Mouse (Mus musculus) 3134 (cell line): ENCODE measurements around the gene Cbfb.

Source experiments
- DNase-seq: peaks from one replicate; pipeline ENCODE4 v3.0.0-alpha.2; 2011; ENCODE audit warnings: low spot score; ENCODE audit not compliant: insufficient read length; ENCODE audit errors: extremely low read depth

Cbfb gene

DNA sequence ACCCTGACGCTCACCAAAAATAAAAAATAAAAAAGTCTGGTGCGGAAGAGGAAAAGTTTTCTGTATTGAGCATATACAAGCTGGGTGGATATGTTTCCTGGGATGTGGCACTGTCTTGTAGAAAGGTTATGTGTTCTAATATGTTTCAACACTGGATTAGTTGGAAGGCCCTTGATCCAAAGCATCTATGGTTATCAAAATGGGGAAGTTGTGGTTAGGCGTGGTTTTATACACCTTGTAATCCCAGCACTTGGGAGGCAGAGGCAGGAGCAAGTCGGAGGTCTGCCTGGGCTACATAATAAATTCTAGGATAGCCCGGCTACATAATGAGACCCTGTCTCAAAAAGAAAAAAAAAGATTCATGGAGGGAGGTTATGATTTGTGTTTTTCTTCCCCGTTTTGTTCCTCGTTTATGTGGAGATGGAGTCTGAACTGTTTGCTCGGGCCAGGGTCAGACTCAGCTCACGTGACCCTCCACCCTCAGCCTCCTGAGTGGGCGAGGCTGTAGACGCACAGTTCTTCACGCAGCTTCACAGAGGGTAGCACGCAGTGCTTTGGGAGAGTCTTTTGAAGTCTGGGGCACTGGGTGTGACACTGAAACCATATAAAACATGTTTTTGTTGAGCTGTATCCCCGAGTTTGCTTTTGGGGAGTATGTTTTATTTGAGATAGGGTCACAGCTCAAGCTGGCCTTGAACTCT is 67.1 kb downstream of the Cbfb start:
- no peak for DNase-seq

DNA sequence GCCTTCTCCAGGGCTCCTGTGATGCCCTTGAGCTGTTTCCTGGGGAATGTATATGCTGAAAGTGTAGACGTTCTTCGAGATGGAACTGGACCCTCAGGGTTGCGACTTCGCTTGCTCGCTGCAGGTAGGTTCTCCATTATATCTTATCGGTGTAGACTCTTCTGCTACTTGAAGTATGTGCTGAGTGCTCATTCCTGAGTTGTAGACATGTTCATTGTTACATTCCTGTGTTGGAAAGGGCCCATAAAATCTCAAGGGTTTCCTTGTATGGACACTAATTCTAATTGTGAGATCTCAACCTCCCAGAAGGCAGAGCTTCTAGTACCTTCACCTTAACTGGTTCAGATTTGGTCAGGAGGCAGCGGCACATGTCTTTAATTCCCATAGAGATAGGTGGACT is 70.5 kb downstream of the Cbfb start:
- no peak for DNase-seq

DNA sequence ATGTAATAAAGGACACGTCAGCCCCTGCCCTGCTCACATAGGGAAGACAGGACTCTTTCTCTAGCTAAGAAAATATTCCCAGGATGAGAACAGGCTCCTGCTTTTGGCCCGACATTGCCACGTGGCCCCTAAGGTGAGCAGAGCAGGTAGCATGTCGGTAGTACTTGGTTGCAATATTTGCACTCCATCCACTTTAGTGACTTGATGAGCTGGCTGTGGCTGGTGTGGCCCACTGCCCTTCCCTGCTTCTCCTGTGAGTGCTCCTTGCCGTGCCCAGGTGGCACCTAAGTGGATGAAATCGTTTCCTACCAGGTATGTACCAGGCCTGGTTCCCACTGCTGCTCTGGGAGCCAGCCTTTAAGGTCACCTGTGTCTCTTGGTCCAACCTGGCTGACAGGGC is 81.5 kb downstream of the Cbfb start:
- DNase-seq, result no peak

DNA sequence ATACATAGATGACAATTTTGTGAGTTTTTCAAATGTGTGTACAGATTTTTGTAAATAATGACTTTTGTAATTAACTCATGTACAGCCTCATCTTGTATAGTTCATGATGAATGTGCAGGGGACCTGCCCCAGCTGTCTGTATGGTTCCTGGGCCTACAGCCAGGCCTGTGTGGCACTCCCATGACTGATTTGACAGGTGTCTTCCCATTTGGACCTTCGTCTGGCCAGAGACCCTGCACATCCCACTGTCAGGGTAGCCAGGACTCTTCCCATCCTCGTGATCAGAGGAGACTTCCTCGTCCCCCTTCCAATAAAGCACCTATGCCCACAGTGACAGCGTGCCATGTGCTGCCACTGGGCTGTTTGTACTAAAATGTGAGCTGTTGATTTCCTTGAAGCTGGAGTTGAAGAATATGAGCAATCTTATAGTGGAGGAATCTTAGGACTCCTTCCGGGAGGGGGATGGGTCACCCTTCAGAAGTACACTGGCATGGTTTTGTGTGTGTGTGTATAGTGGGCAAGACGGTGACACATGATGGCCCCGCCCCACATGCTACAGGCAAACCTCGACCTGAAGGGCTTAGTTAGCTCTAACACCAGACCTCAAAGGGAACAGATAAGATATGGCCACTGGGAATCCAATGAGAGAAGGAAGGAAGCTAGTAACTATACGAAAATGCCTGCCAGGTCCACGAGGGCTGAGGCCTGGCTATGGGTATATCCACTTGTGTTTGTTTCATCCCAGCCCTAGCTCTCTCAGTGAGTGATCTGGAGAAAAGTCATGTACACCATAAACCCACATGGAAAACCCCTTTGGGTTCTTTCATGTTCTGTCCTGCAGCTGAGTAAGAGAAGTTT is 82.4 kb downstream of the Cbfb start:
- DNase-seq, result no peak

DNA sequence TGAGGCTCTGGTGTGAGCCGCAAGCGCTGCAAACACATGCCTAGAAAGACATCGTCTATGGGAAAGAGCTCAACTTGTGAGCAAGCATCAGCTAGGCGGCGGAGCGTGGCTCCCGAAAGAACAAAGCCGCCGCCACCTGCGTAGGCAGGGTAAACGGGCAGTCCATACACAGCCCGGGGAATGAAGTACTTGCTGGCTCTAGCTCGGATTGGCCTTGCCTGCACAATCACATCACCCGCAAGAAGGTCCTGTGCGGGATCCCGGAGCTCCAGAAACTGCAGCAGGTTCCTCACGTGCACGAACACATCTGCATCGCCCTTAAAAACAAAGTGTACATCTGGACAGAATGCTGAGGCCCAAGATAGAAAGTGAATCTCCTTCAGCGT is 83.3 kb downstream of the Cbfb start:
- no peak for DNase-seq

DNA sequence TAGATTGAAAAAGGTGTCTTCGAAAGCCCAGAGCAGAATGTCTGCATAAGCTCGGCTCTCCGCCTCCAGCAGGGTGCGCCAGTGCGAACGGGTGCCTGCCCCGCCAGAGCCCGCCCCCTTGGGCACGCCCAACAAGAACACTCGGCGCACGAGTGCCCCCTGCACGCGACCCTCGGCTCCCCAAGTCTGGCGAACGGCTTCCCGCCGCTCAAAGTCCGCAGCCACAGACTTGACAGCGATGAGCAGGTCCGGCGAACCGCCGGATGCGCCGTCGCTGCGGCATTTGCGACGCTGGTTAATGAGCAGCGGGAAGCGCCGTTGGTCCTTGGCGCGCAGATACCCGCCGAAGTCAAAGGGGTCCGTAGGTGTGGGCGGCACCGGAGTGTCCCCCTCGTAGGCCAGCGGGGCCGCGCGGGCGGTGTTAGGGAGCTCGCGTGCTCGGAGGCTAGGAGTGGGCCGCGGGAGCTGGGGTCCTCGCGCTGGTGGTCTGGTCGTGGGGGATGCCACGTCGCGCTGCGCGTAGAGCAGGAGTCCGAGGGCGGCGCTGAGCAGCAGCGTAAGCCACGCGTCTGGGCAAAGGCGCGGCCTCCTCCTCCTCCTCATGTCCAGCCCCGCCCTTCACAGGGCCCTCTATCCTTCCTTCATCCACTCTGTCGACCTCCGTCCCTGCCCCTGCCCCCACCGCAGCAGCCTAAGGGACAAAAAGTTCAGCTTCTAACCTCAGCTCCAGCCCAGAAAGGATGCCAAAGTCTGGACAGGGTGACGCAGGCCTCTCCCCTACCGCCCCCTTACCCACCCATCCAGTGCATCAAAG is 83.9 kb downstream of the Cbfb start:
- no peak for DNase-seq

DNA sequence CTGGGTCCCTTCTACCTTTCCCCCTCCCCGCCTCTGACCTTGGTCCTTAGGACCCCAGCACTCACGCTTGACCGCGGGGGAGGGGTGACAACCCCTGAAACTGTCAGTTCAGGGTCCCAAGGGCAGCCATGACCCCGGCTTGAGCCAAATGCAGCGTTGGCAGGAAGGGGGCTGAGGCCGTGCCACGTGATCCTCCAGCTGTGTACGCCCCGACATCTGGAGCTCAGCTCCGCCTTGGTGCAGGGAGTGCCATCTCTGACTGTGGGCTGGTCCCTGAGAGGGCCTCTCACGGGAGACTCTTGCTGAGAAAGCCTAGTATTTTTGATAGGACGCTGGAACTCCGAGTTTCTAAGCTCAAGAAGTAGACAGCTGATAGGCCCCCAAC is 84.5 kb downstream of the Cbfb start, which contains the start of gene B3gnt9:
TSS of gene B3gnt9 (minus strand) at position 188 of the 385 bp plus-strand sequence.
- no peak for DNase-seq

DNA sequence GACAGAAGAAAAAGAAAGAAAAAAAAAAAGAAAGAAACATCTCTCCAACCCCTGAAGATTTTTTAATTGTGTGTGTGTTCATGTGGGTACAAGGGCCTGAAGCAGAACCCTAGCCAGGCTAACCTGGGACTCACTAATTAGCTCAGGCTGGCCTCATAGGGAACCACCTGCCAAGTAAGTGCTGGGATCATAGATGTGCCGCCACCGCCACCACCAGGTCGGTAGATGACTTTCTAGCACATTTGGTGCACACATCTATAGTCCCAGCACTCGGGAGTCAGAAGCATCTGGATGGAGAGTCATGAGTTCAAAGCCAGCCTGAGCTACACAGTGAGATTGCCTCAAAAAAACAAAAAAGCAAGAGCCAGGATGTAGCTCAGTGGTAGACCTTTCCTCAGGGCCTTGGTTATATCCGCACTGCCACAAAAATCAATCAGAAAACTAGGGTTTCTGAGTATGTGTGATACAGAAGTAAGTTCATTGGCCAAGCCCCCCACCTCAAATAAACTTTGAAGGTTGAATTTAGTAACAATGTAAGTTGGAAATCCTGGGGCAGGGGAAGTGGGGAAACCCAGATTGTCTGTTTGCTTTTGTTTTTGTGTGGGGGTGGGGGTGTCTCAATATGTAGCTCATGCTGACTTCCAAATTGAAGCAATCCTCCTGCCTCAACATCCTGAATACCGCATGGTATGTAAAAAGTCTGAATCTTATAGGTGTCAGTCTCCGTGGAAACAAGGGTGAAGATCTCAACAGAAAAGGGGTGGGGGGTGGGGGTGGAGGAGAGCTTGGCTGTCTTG is 87.0 kb downstream of the Cbfb start:
- DNase-seq, result no peak

DNA sequence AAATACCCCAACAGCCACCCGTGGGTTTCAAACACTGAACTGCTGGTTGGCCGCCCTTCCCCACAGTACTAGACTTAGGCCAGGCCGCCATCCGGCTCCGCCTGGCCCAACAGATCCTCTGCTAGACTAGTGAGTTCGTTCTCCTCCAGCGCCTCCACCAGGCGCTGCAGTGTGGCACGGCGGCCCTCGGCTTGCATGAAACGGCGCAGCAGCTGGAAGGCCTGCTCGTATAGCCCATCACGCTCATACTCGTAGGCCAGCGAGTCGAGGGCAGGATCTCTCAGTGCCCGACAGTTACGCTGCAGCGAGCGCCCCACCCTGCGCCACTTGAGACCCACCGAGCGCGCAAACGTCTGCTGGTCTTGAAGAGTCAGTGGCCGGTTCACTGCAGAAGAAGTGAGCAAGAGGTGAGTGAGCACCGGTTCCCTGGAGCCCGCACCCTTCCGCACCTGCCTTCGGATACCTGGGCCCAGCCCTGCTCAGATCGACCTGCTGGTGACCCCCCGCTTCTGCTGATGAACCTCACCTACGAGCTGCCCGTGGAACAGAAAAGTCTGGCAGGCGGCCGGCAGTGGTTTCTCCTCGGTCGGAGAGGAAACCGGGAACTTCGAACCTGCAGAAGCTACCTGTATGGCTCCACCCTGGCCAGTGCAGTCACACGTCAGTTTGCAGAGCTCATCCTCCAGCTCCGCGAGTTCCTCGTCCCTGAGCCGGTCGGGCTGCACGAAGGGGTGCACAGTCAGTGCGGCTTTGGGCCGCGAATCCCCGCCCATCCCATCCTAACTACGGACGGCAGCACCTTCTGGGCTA is 88.6 kb downstream of the Cbfb start:
- DNase-seq, result no peak

DNA sequence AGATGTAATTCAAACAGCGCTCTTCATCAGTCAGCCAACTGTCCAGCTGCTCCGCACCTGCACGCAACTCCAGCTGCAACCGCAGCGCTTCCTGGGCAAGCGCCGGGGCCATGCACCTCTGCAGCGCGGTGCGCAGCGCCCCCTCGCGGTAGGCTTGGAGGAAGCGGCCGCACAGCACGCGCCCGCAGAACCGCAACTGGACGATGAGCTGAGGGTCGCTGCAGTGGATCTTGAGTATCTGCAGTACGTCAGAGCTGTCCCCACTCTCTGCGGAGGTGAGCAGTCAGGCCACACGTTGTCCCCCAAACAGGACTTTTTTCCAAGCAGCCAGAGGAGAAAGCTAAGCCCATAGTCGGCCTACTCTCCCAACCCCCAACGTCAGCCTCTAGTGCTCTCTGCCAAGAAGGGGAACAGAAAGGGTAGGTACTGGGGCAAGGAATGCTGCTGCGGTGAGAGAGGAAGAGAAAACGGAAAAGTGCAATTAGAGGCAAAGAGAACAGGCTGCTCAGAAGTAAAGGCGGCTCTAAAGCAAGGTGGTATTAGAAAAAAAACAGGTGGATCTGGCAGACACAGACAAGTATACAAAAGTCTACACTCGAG is 89.3 kb downstream of the Cbfb start:
- DNase-seq, result no peak

DNA sequence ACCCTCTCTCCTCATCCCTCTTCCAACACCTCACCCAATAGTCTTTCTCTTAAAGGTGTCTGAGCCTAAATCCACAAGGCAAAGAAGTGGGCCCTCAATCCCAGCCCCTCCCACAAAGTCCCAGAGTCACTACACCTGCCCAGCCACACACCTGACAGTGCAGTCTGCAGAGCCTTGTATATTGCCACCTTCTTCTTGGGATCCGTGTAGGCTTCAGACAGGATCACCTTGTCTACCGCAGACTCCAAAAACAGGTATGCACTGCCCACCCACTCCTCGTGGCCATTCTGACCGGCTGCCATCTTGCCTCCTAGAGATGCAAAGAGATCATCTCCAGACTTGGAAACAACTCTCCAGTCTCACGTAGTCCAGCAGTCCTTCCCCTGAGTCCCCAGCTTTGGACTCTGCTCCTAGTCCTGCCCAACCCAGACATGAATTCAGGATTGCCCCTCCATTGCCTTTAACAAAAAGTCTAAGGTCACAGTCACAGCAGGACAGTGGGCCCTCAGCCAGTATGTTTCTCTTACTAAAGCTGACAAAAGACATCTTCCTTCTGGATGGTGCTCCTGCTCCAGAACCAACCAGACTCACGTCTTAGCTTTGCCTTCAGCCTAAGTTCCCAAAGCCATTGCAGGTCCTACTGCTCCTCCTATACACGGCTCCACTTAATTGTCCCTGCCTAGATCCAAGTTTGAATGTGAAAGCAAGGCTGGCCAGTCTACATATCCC is 90.1 kb downstream of the Cbfb start:
- no peak for DNase-seq

DNA sequence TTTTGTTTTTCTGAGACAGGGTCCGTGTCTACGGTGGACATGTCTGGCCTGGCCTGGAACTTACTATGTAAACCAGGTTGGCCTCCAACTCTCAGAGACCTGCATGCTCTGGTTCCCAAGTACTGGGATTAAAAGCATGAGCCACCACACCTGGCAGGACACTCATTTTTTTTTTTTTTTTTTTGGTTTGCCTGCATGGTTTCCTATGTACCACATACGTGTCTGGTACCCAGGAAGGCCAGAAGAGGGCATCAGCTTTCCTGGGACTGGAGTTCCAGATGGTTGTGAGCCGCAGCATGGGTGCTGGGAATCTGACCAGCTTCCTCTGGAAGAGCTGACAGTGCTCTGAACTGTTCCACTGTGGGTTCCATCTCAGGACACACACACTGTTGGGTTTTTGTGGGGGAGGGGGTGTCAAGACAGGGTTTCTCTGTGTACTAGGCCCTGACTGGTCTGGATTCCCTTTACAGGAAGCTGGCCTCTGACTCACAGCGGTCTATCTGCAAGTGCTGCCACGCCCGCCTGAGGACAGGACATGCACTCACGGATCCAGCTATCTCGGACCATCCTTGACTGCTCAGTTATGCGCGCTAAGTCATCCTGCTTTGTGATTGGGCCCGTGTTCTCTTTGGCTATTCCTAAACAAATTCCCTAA is 91.0 kb downstream of the Cbfb start:
- no peak for DNase-seq

DNA sequence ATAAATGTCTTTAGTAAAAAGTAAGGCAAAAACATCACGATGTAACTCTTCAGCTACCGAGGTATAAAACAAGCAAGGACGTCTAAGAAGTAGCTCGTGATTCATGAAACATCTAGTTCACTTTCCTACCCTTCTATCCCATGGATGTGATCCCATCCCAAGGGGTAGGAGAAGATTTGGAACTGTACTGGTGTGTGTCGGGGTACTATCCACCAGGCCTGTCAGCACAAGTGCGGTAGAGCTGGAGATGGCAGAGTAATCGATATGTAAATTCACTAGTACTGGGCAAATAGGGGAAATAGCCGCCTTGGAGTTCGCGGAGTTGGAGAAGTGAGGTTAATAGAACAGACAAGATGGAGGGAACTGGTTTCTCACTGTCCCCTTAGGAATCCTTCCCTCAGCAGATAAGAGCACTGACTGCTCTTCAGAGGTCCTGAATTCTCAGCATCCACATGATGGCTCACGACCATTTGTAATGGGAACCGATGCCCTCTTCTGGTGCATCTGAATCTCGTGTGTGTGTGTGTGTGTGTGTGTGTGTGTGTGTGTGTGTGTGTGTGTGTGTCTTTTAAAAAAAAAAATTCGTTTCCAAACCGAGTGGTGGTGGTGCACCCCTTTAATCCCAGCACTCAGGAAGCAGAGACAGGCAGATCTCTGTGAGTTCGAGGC is 92.9 kb downstream of the Cbfb start:
- no peak for DNase-seq

DNA sequence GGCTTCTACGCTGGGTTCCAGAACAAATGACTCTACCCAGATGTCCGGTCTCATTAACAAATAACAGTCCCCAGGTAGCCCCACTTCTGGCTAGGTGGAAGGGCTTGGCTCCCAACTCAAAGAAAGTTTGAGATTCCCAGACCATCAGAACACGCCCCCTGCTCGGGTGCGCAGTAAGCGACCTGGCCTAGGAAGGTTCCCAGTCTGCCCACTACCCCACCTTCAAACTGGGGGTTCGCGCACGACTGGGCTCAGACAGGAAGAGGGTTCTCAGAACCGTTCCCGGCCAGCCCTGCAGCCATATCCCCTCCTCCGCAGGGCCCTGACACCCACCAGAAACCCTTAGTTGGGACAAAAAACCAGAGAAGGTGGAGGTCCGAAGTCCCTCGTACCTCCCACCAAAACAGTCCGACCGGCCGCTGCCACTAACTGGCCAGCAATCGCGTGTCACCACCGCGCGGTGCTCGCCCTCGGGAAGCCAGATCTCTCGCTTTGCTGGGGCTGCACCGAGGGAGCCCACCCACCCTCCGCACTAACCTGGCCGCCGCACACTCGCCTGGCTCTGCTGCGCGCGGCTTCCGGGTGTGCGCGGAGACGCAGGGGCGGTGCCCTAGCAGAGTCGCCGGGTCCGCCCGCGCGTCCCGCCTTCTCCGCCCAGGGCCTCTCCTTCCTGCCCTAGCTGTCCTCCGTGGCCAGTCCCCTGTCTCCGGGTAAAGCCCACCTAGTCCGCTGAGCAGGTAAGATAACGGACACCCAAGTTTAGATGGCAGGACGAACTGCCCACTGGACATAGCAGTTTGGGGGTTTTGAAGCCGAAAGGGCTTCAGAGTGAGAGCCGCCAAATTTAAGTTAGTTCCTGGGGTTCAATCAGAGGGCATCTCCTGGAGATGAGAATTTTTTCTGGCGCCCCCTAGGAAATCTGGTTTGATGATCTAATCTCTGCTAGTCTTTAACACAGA is 93.8 kb downstream of the Cbfb start, which contains the start of the genes Tradd and Fbxl8:
TSS of gene Tradd (minus strand) at position 586 of the 959 bp plus-strand sequence.
TSS of gene Fbxl8 (plus strand) at position 625 of the 959 bp plus-strand sequence.
- peak; percentile 82 for DNase-seq

DNA sequence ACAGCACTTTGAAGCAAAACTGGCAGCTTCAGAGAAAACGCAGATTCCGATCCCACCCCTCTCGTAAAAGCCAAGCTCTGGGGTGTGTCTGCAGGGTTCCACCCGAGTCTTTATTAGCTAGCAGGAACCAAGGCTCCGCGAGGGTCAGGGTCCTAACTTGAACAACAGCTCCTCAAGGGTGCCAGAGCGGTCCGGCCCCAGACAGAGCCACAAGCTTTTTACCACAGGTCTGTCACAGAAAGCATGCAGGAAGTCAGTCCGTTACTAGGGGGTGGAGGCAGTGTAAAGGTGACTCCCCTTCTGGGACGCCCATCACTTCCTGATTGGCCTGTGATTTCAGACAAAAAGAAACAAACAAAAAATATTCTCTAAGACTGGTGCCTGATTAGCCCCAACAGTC is 94.7 kb downstream of the Cbfb start:
- peak; percentile 55 for DNase-seq

DNA sequence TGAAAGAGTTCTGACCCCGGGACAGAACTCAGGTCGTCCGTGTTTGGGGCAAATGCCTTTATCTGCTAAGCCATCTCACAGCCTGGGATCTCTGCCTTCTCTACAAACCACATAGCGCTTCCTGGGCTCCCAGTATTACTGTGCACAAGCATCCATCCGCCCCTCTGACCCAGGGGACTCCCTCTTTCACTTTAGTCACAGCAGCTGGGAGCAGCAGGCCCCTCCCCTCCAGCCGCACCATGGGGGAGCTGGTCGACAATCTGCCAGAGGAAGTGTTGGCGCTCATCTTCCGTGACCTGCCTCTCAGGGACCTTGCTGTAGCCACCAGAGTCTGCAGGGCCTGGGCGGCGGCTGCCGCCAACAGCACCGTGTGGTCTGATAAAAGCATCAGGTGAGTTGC is 96.3 kb downstream of the Cbfb start:
- no peak for DNase-seq
